Mouse (Mus musculus) embryonic facial prominence, embryonic 13.5 days (tissue): ENCODE data around the gene Snapc1. TPM values are rescaled to one million over a fixed set of nuclear protein-coding genes. Genes with fewer than 3 reads are reported as not detected.

Experiments used
- ATAC-seq: fragments of 200-750 bp; cut with Nextera tagmentation; 2 replicates; pipeline ENCODE4 v1.8.0; 2017; ENCODE audit warnings: low read depth; ENCODE audit not compliant: insufficient number of reproducible peaks, insufficient read depth, low FRiP score, low TSS enrichment
- H3K27ac ChIP-seq: fragments of 300-500 bp; sonication (generic); 2 replicates; pipeline ENCODE4 v1.5.1; 2015; ENCODE audit warnings: moderate library complexity, mild to moderate bottlenecking, inconsistent platforms
- H3K27me3 ChIP-seq: fragments of 300-500 bp; sonication (generic); 2 replicates; pipeline ENCODE4 v1.6.1; 2015; ENCODE audit warnings: mild to moderate bottlenecking, inconsistent platforms
- H3K36me3 ChIP-seq: fragments of 300-500 bp; sonication (generic); 2 replicates; pipeline ENCODE4 v1.6.1; 2015; ENCODE audit warnings: mild to moderate bottlenecking, inconsistent platforms
- H3K4me1 ChIP-seq: fragments of 300-500 bp; sonication (generic); 2 replicates; pipeline ENCODE4 v1.6.1; 2015; ENCODE audit warnings: inconsistent platforms
- H3K4me2 ChIP-seq: fragments of 300-500 bp; sonication (generic); 2 replicates; pipeline ENCODE4 v1.6.1; 2015; ENCODE audit warnings: moderate library complexity, mild to moderate bottlenecking, inconsistent platforms
- H3K4me3 ChIP-seq: fragments of 300-500 bp; sonication (generic); 2 replicates; pipeline ENCODE4 v1.5.1; 2015; ENCODE audit warnings: mild to moderate bottlenecking, inconsistent platforms
- H3K9ac ChIP-seq: fragments of 300-500 bp; sonication (generic); 2 replicates; pipeline ENCODE4 v1.6.1; 2015; ENCODE audit warnings: mild to moderate bottlenecking, inconsistent platforms
- H3K9me3 ChIP-seq: fragments of 300-500 bp; sonication (generic); 2 replicates; pipeline ENCODE4 v1.6.1; 2016; ENCODE audit warnings: inconsistent platforms
- WGBS: fragments of 180-500 bp; shearing (Covaris S2); methylation state at CpG from one replicate; pipeline ENCODE4 v1.1.7; 2015; ENCODE audit warnings: mixed read lengths; 5-methylcytosine and 5-hydroxymethylcytosine counted together
- polyA plus RNA-seq: library from polyadenylated mRNA; unstranded; fragments of >200 nt; fragmentation: Nextera tagmentation; extraction: Ambion mirVana; gene quantifications from 2 replicates; pipeline ENCODE4 v1.2.1, GENCODE M21; 2015

Gene Snapc1
- polyA plus RNA-seq, 1 experiment from 2014 or later, result 23.0 TPM

DNA sequence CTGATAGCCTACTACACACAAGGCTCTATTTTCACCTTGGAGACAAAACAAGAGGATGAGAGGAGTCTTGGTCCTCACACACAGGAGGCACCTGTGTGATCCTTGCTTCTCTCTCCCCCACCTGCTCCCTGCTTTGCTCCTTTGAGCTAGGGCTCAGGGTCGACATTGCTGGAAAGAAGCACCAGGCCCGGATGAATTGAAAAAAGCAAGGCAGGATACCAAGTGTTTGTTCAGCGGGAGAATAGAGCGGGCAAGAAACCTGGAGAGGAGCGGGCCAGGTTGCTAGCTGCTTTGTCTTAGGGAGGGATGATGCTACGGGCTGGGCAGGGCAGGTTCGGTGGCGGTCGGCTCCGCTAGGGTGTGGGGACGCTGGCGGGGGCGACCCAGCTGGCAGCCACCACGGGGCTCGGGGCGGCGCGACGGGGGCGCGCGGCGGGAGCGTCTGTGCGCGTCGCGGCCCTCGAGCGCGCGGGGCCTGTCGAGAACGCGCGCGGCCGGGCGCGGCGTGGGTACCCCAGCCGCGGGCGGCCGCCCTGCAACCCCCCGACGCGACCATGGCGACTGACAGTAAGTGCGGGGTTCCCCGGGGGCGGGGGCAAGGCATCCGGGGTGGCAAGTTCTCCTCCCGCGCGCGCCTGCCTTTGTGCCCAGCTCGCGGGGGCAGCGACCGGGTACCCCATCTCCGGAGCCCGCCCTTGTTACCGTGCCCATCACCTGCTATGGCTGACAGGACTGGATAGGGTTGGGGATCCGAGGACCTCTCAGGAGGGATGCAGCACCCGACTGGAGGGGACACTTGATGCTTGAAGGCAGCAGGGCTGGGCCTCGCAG, 33.2 kb downstream of the Snapc1 start, which contains the start of gene Syt16:
TSS of gene Syt16 (plus strand) at position 365 of the 831 bp plus-strand sequence.
- Histone ChIP-seq H3K4me1 (peaks cover 16% of the 10 kb centered on the region), H3K9ac (peak within 1 kb of the TSS; percentile 82), H3K27me3 (peaks cover 19% of the 10 kb centered on the region), H3K4me2 (peak within 1 kb of the TSS; percentile 84), H3K9me3 (no peaks in the 10 kb centered on the region), H3K36me3 (no peaks in the 10 kb centered on the region), H3K4me3 (peak within 1 kb of the TSS; percentile 65), H3K27ac (no peak within 1 kb of the TSS)
- peak; percentile 64; the same call in 1 of the 2 replicates for ATAC-seq
- WGBS, result 1% methylated on average over 65 of the region's 67 CpGs

- Histone ChIP-seq H3K36me3 (no peaks in the 10 kb centered on the region), H3K9ac (peak overlapping the region; percentile 82), H3K27ac (no peak overlapping the region), H3K4me1 (peaks cover 16% of the 10 kb centered on the region), H3K27me3 (peaks cover 19% of the 10 kb centered on the region), H3K4me3 (peak overlapping the region; percentile 65), H3K4me2 (peak overlapping the region; percentile 84), H3K9me3 (no peaks in the 10 kb centered on the region)
- 29% methylated on average over 5 of the region's 5 CpGs for WGBS
- ATAC-seq, result no peak
Observed at GRCm38 (mm10) chr12:73998128-73998456, 33.8 kb downstream of the Snapc1 start.

GRCm38 (mm10) chr12:74002449-74002848, 38.2 kb downstream of the Snapc1 start:
- WGBS, result 44% methylated on average over 9 of the region's 9 CpGs
- peaks cover 8% of the 10 kb centered on the region; the same call in 1 of the 2 replicates for H3K27me3 ChIP-seq
- no peak overlapping the region for H3K9ac ChIP-seq

DNA sequence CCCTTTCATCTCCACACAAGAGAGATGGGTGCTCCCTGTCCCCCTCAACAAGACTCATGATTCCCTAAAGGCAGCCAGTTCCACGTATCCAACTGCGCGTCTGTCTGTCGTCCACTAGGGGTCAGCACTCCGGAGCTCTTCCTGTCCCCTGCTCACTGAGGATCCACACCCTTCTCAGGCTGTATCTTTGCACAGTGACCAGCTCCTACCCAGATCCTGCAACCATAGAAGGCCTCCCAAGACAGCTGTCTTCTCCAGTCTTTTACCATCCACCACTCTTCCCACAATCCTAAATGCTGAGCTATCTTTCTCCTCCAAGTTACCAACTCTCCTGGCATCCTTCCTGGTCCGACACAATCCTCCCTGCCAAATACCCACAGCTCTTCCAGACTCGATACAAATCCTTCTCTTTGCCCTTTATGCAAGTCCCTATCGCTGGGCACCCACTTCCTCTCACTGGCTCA, 45.2 kb downstream of the Snapc1 start:
- WGBS, result 21% methylated on average over 8 of the region's 8 CpGs

More at GRCm38 (mm10) chr12:74002449-74002848, 38.2 kb downstream of the Snapc1 start:
- no peak for ATAC-seq
- Histone ChIP-seq H3K4me2 (no peak overlapping the region), H3K27ac (no peak overlapping the region), H3K4me3 (no peak overlapping the region), H3K4me1 (peaks cover 12% of the 10 kb centered on the region), H3K36me3 (no peaks in the 10 kb centered on the region), H3K9me3 (no peaks in the 10 kb centered on the region)

GRCm38 (mm10) chr12:74013739-74014138, 49.5 kb downstream of the Snapc1 start:
- H3K4me3 ChIP-seq, result no peak overlapping the region
- H3K9me3 ChIP-seq, result no peaks in the 10 kb centered on the region
- peak overlapping the region; percentile 46 for H3K4me2 ChIP-seq
- ATAC-seq, result no peak
- no peaks in the 10 kb centered on the region for H3K27me3 ChIP-seq
- H3K4me1 ChIP-seq, result peaks cover 5% of the 10 kb centered on the region
- no peak overlapping the region for H3K27ac ChIP-seq
- H3K36me3 ChIP-seq, result no peaks in the 10 kb centered on the region
- H3K9ac ChIP-seq, result no peak overlapping the region
- 2% methylated on average over 6 of the region's 6 CpGs for WGBS

More for the DNA sequence above, 45.2 kb downstream of the Snapc1 start:
- H3K9ac ChIP-seq, result no peak overlapping the region
- H3K27me3 ChIP-seq, result no peaks in the 10 kb centered on the region
- no peaks in the 10 kb centered on the region for H3K9me3 ChIP-seq
- H3K4me1 ChIP-seq, result peaks cover 5% of the 10 kb centered on the region
- no peak for ATAC-seq
- H3K36me3 ChIP-seq, result no peaks in the 10 kb centered on the region
- no peak overlapping the region for H3K27ac ChIP-seq
- H3K4me3 ChIP-seq, result no peak overlapping the region
- H3K4me2 ChIP-seq, result no peak overlapping the region

GRCm38 (mm10) chr12:74014739-74015270, 50.5 kb downstream of the Snapc1 start:
- Histone ChIP-seq H3K36me3 (no peaks in the 10 kb centered on the region), H3K27ac (no peak overlapping the region), H3K4me2 (no peak overlapping the region), H3K27me3 (no peaks in the 10 kb centered on the region), H3K9me3 (no peaks in the 10 kb centered on the region), H3K4me3 (no peak overlapping the region), H3K9ac (no peak overlapping the region), H3K4me1 (peaks cover 5% of the 10 kb centered on the region)
- ATAC-seq, result no peak
- WGBS, result 60% methylated on average over 7 of the region's 7 CpGs

DNA sequence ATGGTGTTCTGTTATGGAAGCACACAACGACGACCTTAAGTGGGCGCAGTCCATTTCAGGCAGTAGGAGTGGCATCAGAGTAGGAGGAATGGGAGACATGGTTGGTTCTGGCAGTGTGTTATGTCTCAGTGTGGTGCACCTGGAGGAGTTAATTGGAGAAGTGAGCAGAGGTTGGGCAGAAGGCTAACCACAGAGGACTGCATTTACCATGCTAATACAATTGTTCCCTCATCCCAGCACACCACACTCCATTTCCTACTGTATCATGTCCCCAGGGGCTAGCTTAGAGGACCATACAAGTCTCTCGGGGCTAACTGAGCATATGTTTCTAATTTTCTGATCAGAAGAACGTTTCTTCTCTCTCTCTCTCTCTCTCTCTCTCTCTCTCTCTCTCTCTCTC, 51.2 kb downstream of the Snapc1 start:
- whole genome bisulfite sequencing, result 57% methylated on average over 5 of the region's 5 CpGs
- ATAC-seq, result no peak

GRCm38 (mm10) chr12:74023260-74023659, 59.0 kb downstream of the Snapc1 start:
- Histone ChIP-seq H3K4me1 (no peaks in the 10 kb centered on the region), H3K27ac (no peak overlapping the region), H3K9me3 (no peaks in the 10 kb centered on the region), H3K9ac (no peak overlapping the region), H3K27me3 (no peaks in the 10 kb centered on the region), H3K4me3 (no peak overlapping the region), H3K36me3 (no peaks in the 10 kb centered on the region), H3K4me2 (no peak overlapping the region)
- 56% methylated on average over 5 of the region's 5 CpGs for WGBS
- ATAC-seq, result no peak

More for the DNA sequence above, 51.2 kb downstream of the Snapc1 start:
- Histone ChIP-seq H3K27me3 (no peaks in the 10 kb centered on the region), H3K4me2 (no peak overlapping the region), H3K9me3 (no peaks in the 10 kb centered on the region), H3K4me1 (peaks cover 5% of the 10 kb centered on the region), H3K4me3 (no peak overlapping the region), H3K9ac (no peak overlapping the region), H3K27ac (no peak overlapping the region), H3K36me3 (no peaks in the 10 kb centered on the region)

DNA sequence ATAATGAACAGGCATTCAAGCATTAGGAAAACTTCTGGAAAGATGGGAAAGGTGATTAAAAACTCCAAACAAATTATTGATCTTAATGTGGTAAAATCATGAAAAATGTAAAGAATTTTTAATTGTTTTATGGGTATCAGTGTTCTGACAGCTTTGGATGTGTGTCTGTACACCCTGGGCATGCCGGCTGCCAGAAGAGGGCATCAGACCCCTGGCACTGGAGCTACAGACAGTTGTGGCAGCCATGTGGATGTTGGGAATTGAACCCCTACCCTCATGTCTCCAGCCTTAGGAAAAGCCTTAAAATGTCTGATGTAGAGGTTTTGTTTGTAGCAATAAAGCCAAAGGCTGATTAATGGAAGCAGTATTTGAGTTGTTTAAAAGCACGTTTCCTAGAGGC, 60.6 kb downstream of the Snapc1 start:
- no peaks in the 10 kb centered on the region for H3K27me3 ChIP-seq
- H3K4me3 ChIP-seq, result no peak overlapping the region
- H3K9ac ChIP-seq, result no peak overlapping the region
- H3K9me3 ChIP-seq, result no peaks in the 10 kb centered on the region
- no peak for ATAC-seq
- H3K36me3 ChIP-seq, result no peaks in the 10 kb centered on the region
- H3K4me2 ChIP-seq, result no peak overlapping the region
- H3K4me1 ChIP-seq, result no peaks in the 10 kb centered on the region
- no peak overlapping the region for H3K27ac ChIP-seq
- WGBS, result 90% methylated on average over 2 of the region's 2 CpGs

Other genes starting within 250 kb of the Snapc1 start
- gene Hif1a, start 63.1 kb upstream of the Snapc1 start, polyA plus RNA-seq, result 105 and 118 TPM in 2 replicates
- gene Gm49321, start 26.8 kb upstream of the Snapc1 start, polyA plus RNA-seq, result 14.3 and 17.3 TPM in 2 replicates
- 9.7 and 10.1 TPM in 2 replicates for gene Syt16, start 33.2 kb downstream of the Snapc1 start, polyA plus RNA-seq